Mouse (Mus musculus) limb, embryonic 14.5 days (tissue): Measurements from ENCODE around the gene Tbrg4. TPM values are rescaled to one million over a fixed set of nuclear protein-coding genes. Genes with fewer than 3 reads are reported as not detected.
A peak's percentile ranks its signal among the peaks of the same experiment; 100 is the strongest.

ENCODE experiments used
- ATAC-seq: fragments of 200-750 bp; cut with Nextera tagmentation; 2 replicates; pipeline ENCODE4 v1.8.0; 2017; ENCODE audit warnings: low read depth, moderate number of reproducible peaks, moderate TSS enrichment; ENCODE audit not compliant: low FRiP score
- DNase-seq: peaks from one replicate; pipeline ENCODE4 v3.0.0-alpha.2; 2015; ENCODE audit warnings: low spot score
- H3K27ac ChIP-seq: fragments of 300-500 bp; sonication (generic); replicated peaks from 2 replicates; pipeline ENCODE4 v1.5.1; 2014; ENCODE audit warnings: low read depth, mild to moderate bottlenecking, low read length, moderate library complexity, mixed read lengths
- H3K27me3 ChIP-seq: fragments of 300-500 bp; sonication (generic); 2 replicates; pipeline ENCODE4 v1.6.1; 2014; ENCODE audit warnings: low read length, mixed read lengths; ENCODE audit not compliant: control insufficient read depth, insufficient read depth
- H3K36me3 ChIP-seq: fragments of 300-500 bp; sonication (generic); 2 replicates; pipeline ENCODE4 v1.6.1; 2014; ENCODE audit warnings: mild to moderate bottlenecking, low read length, moderate library complexity, mixed read lengths; ENCODE audit not compliant: control insufficient read depth, insufficient read depth
- H3K4me1 ChIP-seq: fragments of 300-500 bp; sonication (generic); 2 replicates; pipeline ENCODE4 v1.6.1; 2014; ENCODE audit warnings: antibody characterized with exemption, low read length, mixed read lengths; ENCODE audit not compliant: control insufficient read depth, insufficient read depth
- H3K4me2 ChIP-seq: fragments of 300-500 bp; sonication (generic); replicated peaks from 2 replicates; pipeline ENCODE4 v1.6.1; 2014; ENCODE audit warnings: low read depth, mild to moderate bottlenecking, low read length, moderate library complexity; ENCODE audit not compliant: severe bottlenecking
- H3K4me3 ChIP-seq: fragments of 300-500 bp; sonication (generic); replicated peaks from 2 replicates; pipeline ENCODE4 v1.5.1; 2014; ENCODE audit warnings: low read length
- H3K9ac ChIP-seq: fragments of 300-500 bp; sonication (generic); 2 replicates; pipeline ENCODE4 v1.6.1; 2014; ENCODE audit warnings: mild to moderate bottlenecking, low read depth, low read length, moderate library complexity; ENCODE audit not compliant: severe bottlenecking
- H3K9me3 ChIP-seq: fragments of 300-500 bp; sonication (generic); 2 replicates; pipeline ENCODE4 v1.6.1; 2016; ENCODE audit warnings: low read length; ENCODE audit not compliant: control insufficient read depth
- POLR2A ChIP-seq: fragments of 200-500 bp; IDR thresholded peaks from 2 replicates; pipeline ENCODE4 v1.8.0; 2012; ENCODE audit warnings: inconsistent platforms, mild to moderate bottlenecking, moderate library complexity, borderline replicate concordance; ENCODE audit not compliant: insufficient read depth, insufficient read length; ENCODE audit errors: extremely low read depth
- WGBS: fragments of 180-500 bp; shearing (Covaris S2); extraction: QIAGEN DNeasy Blood & Tissue Kit; methylation state at CpG from one replicate; pipeline ENCODE4 v1.1.7; 2014; 5-methylcytosine and 5-hydroxymethylcytosine counted together
- polyA plus RNA-seq, 2 experiments: library from polyadenylated mRNA; depleted of rRNA in 1 of 2; stranded (reverse) in 1 of 2; unstranded in 1 of 2; fragments of >200 nt; fragmentation: Nextera tagmentation in 1 of 2; extraction: Ambion mirVana in 1 of 2; gene quantifications; 2 replicates each; pipeline versions ENCODE4 v1.2.1 to v1.2.3; 2012 to 2014

The Tbrg4 gene
- polyA plus RNA-seq, 2 experiments, result 33.8 to 108 TPM

DNA sequence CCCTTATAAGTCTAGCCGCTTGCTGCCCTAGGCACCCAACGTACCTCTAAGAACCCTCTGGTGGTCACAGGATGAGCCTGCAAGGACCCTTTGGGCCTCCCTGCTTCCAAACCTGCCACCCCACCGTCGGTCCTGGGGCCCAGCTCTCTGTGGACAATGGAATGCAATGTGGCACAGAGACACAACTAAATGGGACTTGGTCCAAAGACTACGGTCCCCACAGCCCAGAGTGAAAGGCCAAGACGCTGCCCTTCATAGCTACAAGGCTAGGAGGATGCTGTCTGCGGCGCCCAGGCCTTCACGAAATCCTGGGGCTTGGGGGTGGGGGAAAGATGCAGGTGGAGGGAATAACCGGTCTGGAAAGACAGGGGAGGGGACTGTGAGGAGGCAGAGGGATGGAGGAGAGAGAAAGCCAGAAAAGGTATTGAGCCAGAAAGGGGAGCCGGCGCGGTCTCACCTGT is 20.8 kb downstream of the Tbrg4 start:
- peak; percentile 7; the same call in 1 of the 2 replicates for ATAC-seq
- no peak for TF ChIP-seq POLR2A
- no peaks in the 10 kb centered on the region for H3K9me3 ChIP-seq
- peak overlapping the region; percentile 52 for H3K9ac ChIP-seq
- WGBS, result 13% methylated on average over 13 of the region's 13 CpGs
- H3K27ac ChIP-seq, result no peak overlapping the region
- H3K27me3 ChIP-seq, result peaks cover 21% of the 10 kb centered on the region; the same call in 1 of the 2 replicates
- peak overlapping the region; percentile 40 for H3K4me3 ChIP-seq
- H3K36me3 ChIP-seq, result 0 out of 2 replicates have a peak, but pooled peaks cover 1% of the 10 kb centered on the region
- H3K4me1 ChIP-seq, result peaks cover 15% of the 10 kb centered on the region; the same call in 1 of the 2 replicates
- H3K4me2 ChIP-seq, result peak overlapping the region; percentile 71
- no peak for DNase-seq

- Histone ChIP-seq H3K4me2 (peak overlapping the region; percentile 71), H3K9ac (peak overlapping the region; percentile 52; the same call in 1 of the 2 replicates), H3K4me3 (no peak overlapping the region), H3K9me3 (no peaks in the 10 kb centered on the region), H3K27ac (no peak overlapping the region), H3K4me1 (peaks cover 15% of the 10 kb centered on the region; the same call in 1 of the 2 replicates), H3K36me3 (peaks cover 5% of the 10 kb centered on the region; the same call in 1 of the 2 replicates), H3K27me3 (peaks cover 21% of the 10 kb centered on the region; the same call in 1 of the 2 replicates)
- ATAC-seq, result no peak
- TF ChIP-seq POLR2A, result no peak
- DNase-seq, result no peak
Observed at GRCm38 (mm10) chr11:6604604-6604936, 21.3 kb downstream of the Tbrg4 start.

- no peak overlapping the region for H3K9ac ChIP-seq
- H3K4me3 ChIP-seq, result no peak overlapping the region
- TF ChIP-seq POLR2A, result no peak
- 0 out of 2 replicates have a peak, but pooled peaks have one; percentile 5 for ATAC-seq
- DNase-seq, result peak; percentile 60
- peaks cover 15% of the 10 kb centered on the region; the same call in 1 of the 2 replicates for H3K4me1 ChIP-seq
- H3K27ac ChIP-seq, result no peak overlapping the region
- peaks cover 5% of the 10 kb centered on the region; the same call in 1 of the 2 replicates for H3K36me3 ChIP-seq
- 11% methylated on average over 12 of the region's 12 CpGs for WGBS
- H3K9me3 ChIP-seq, result no peaks in the 10 kb centered on the region
- H3K27me3 ChIP-seq, result peaks cover 21% of the 10 kb centered on the region; the same call in 1 of the 2 replicates
- no peak overlapping the region for H3K4me2 ChIP-seq
Observed at GRCm38 (mm10) chr11:6603887-6604603, 21.8 kb downstream of the Tbrg4 start.

- H3K4me2 ChIP-seq, result no peak overlapping the region
- H3K27me3 ChIP-seq, result peaks cover 21% of the 10 kb centered on the region; the same call in 1 of the 2 replicates
- no peak for TF ChIP-seq POLR2A
- DNase-seq, result no peak
- H3K4me3 ChIP-seq, result no peak overlapping the region
- H3K36me3 ChIP-seq, result peaks cover 5% of the 10 kb centered on the region; the same call in 1 of the 2 replicates
- H3K27ac ChIP-seq, result no peak overlapping the region
- no peak overlapping the region for H3K9ac ChIP-seq
- ATAC-seq, result no peak
- no peaks in the 10 kb centered on the region for H3K9me3 ChIP-seq
- WGBS, result 81% methylated on average over 9 of the region's 9 CpGs
- peaks cover 15% of the 10 kb centered on the region; the same call in 1 of the 2 replicates for H3K4me1 ChIP-seq
Observed at GRCm38 (mm10) chr11:6603224-6603623, 22.6 kb downstream of the Tbrg4 start.

- Histone ChIP-seq H3K4me3 (no peak overlapping the region), H3K4me1 (peaks cover 15% of the 10 kb centered on the region; the same call in 1 of the 2 replicates), H3K9me3 (no peaks in the 10 kb centered on the region), H3K9ac (no peak overlapping the region), H3K4me2 (no peak overlapping the region), H3K36me3 (peaks cover 11% of the 10 kb centered on the region), H3K27ac (no peak overlapping the region), H3K27me3 (peaks cover 21% of the 10 kb centered on the region; the same call in 1 of the 2 replicates)
- no peak for TF ChIP-seq POLR2A
- no peak for DNase-seq
- ATAC-seq, result no peak
- 83% methylated on average over 9 of the region's 9 CpGs for WGBS
Observed at GRCm38 (mm10) chr11:6602662-6603061, 23.2 kb downstream of the Tbrg4 start.
